Mouse (Mus musculus): ENCODE data around the gene Mical3.

Gene Mical3

GRCm38 (mm10) chr6:121084050-121084480, 46.7 kb downstream of the Mical3 start:
- DNase-seq (ENCODE audit: low spot score) = no peak

GRCm38 (mm10) chr6:121082094-121082473, 48.7 kb downstream of the Mical3 start:
- no peak for DNase-seq (ENCODE audit: low spot score)

GRCm38 (mm10) chr6:121081288-121082093, 49.3 kb downstream of the Mical3 start:
- no peak for DNase-seq (ENCODE audit: low spot score)

GRCm38 (mm10) chr6:121078175-121078574, 52.6 kb downstream of the Mical3 start:
- no peak for DNase-seq (ENCODE audit: low spot score)

GRCm38 (mm10) chr6:121076929-121077566, 53.8 kb downstream of the Mical3 start:
- DNase-seq (ENCODE audit: low spot score) = no peak

- no peak for DNase-seq (ENCODE audit: low spot score)
Observed at GRCm38 (mm10) chr6:121075763-121076162, 55.0 kb downstream of the Mical3 start.

GRCm38 (mm10) chr6:121073312-121073711, 57.5 kb downstream of the Mical3 start:
- no peak for DNase-seq (ENCODE audit: low spot score)

GRCm38 (mm10) chr6:121072615-121073014, 58.2 kb downstream of the Mical3 start:
- no peak for DNase-seq (ENCODE audit: low spot score)

- DNase-seq (ENCODE audit: low spot score) = no peak
Observed at GRCm38 (mm10) chr6:121070584-121071230, 60.1 kb downstream of the Mical3 start.

GRCm38 (mm10) chr6:121069156-121069555, 61.6 kb downstream of the Mical3 start:
- DNase-seq (ENCODE audit: low spot score) = no peak

GRCm38 (mm10) chr6:121068087-121068464, 62.7 kb downstream of the Mical3 start:
- no peak for DNase-seq (ENCODE audit: low spot score)

GRCm38 (mm10) chr6:121067426-121068086, 63.2 kb downstream of the Mical3 start:
- DNase-seq (ENCODE audit: low spot score) = no peak

- no peak for DNase-seq (ENCODE audit: low spot score)
Observed at GRCm38 (mm10) chr6:121066761-121067160, 64.0 kb downstream of the Mical3 start.

GRCm38 (mm10) chr6:121064356-121065015, 66.3 kb downstream of the Mical3 start:
- no peak for DNase-seq (ENCODE audit: low spot score)

GRCm38 (mm10) chr6:121063771-121064170, 67.0 kb downstream of the Mical3 start:
- no peak for DNase-seq (ENCODE audit: low spot score)

GRCm38 (mm10) chr6:121062891-121063408, 67.8 kb downstream of the Mical3 start:
- no peak for DNase-seq (ENCODE audit: low spot score)

GRCm38 (mm10) chr6:121058039-121058438, 72.8 kb downstream of the Mical3 start:
- DNase-seq (ENCODE audit: low spot score) = no peak

GRCm38 (mm10) chr6:121057181-121057956, 73.4 kb downstream of the Mical3 start:
- DNase-seq (ENCODE audit: low spot score) = no peak

GRCm38 (mm10) chr6:121055496-121055895, 75.3 kb downstream of the Mical3 start:
- no peak for DNase-seq (ENCODE audit: low spot score)

- no peak for DNase-seq (ENCODE audit: low spot score)
Observed at GRCm38 (mm10) chr6:121054908-121055307, 75.9 kb downstream of the Mical3 start.

GRCm38 (mm10) chr6:121054340-121054739, 76.5 kb downstream of the Mical3 start:
- no peak for DNase-seq (ENCODE audit: low spot score)

Data from urinary bladder, postnatal 10 days (tissue).